Mouse (Mus musculus) liver, embryonic 14.5 days (tissue): ENCODE data around the gene Siva1.

Experiments
- CTCF ChIP-seq: IDR thresholded peaks from 2 replicates; pipeline ENCODE4 v1.5.1; 2016; ENCODE audit warnings: antibody characterized with exemption, low read depth, control low read depth
- EP300 ChIP-seq: IDR thresholded peaks from 2 replicates; pipeline ENCODE4 v1.6.1; 2016; ENCODE audit warnings: antibody characterized with exemption, low read depth

DNA sequence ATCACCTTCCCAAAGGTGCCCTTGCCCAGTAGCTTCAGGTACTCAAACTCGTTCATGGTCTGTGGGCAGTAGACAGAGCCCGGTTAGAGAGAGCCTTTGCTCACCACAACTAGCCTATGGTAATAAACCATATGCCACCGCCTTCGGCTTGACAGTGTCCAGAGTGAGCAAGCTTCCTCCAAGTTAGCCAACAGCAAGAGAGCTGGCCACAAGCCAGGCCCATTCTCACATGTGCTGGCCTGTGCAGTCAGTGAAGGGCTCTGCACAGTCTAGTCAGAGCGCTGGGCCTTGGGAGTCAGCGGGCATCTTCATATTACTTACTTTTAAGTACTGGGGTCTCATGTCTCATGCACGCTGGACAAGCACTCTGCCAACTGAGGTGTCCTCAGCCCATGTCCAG, 14.1 kb downstream of the Siva1 start:
- no peak for TF ChIP-seq CTCF
- no peak for TF ChIP-seq EP300
